Mouse (Mus musculus): Measurements from ENCODE around the gene Gsdma3. TPM values are rescaled to one million over a fixed set of nuclear protein-coding genes. Genes with fewer than 3 reads are reported as not detected.
"Not testable (repeated sequence)": the region's sequence is repeated elsewhere in the genome, so short reads cannot be mapped to it uniquely, and the experiment has no call there.

Gene Gsdma3
- polyA plus RNA-seq, 1 experiment from 2014 or later: not detected

DNA sequence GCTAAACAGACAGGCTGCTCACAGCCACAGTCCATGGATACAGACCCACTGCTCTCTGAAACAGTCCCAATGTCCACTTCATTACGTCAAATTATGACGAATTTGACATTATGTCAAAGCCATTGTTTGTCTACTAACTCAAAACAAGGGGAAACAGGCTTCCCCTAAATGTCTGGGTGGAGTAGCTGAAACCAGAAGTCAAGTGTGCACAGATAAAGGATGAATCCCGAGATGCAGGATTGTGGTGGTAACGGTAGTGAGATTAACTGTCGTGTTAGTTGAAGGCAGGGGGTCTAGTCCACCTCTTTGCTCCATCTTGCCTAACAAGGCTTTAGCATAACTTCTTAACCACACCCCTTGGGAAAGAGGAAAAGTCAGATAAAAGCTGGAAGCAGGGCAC lies 46.3 kb downstream of the Gsdma3 start:
- Histone ChIP-seq H3K4me3 (no peak overlapping the region), H3K4me2 (no peak overlapping the region), H3K27ac (replicated peaks) (no peak overlapping the region), H3K9me3 (no peaks in the 10 kb centered on the region), H3K36me3 (no peaks in the 10 kb centered on the region), H3K27me3 (0 out of 2 replicates have a peak, but pooled peaks cover 2% of the 10 kb centered on the region), H3K4me1 (replicated peaks) (no peaks in the 10 kb centered on the region), H3K9ac (no peak overlapping the region)
- 88% methylated on average over 5 of the region's 5 CpGs for WGBS
- no peak for ATAC-seq (ENCODE audit: low FRiP score, low read depth)

DNA sequence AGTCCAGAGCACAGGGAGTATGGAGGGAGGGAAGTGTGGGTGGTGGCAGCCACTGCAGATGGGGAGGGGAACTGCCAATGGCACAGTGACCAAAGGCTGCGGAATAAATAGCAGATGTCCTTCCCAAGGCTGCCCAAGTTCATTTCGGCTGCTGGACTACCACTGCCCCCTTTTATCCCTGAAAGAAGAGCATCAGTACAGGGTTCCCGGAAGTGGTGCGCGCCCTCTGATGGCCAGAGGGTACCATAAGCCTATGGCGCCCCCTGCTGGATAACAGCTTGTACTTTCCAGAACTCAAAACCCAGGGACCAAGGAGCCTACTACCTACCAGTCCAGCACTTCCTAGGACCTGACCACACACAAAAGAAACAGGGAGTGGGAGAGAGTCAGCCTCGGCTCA lies 47.0 kb downstream of the Gsdma3 start:
- peak; percentile 38; the same call in 1 of the 2 replicates for ATAC-seq (ENCODE audit: low FRiP score, low read depth)
- not testable (repeated sequence) for H3K27ac ChIP-seq (replicated peaks); H3K36me3 ChIP-seq; H3K9me3 ChIP-seq; H3K4me1 ChIP-seq (replicated peaks); H3K27me3 ChIP-seq; H3K4me3 ChIP-seq; H3K9ac ChIP-seq
- H3K4me2 ChIP-seq: peak overlapping the region; percentile 32
- WGBS: 7% methylated on average over 7 of the region's 7 CpGs

DNA sequence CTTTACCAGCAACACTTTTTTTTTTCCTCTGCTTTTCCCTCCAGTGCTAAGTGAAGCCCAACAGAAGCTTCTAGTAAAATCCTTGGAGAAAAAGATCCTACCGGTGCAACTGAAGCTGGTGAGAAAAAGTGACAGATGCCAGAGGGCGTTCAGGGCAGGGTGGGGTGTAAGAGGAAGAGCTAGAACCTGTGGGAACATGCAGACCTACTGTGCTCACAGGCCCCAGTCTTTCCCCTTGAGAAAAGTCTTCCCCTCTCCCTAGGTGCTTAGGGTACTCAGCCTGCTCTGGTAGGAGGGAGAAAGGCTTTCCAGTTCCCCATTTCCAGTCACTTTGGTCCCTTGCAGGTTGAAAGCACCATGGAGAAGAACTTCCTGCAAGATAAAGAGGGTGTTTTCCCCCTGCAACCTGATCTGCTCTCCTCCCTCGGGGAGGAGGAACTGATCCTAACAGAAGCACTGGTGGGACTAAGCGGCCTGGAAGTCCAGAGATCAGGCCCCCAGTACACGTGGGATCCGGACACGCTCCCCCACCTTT lies 49.7 kb downstream of the Gsdma3 start:
- WGBS: 45% methylated on average over 7 of the region's 7 CpGs
- Histone ChIP-seq H3K27me3 (no peaks in the 10 kb centered on the region), H3K9me3 (no peaks in the 10 kb centered on the region), H3K36me3 (no peaks in the 10 kb centered on the region), H3K4me3 (no peak overlapping the region), H3K4me2 (no peak overlapping the region), H3K27ac (replicated peaks) (no peak overlapping the region), H3K9ac (no peak overlapping the region), H3K4me1 (replicated peaks) (no peaks in the 10 kb centered on the region)
- ATAC-seq (ENCODE audit: low FRiP score, low read depth): no peak

DNA sequence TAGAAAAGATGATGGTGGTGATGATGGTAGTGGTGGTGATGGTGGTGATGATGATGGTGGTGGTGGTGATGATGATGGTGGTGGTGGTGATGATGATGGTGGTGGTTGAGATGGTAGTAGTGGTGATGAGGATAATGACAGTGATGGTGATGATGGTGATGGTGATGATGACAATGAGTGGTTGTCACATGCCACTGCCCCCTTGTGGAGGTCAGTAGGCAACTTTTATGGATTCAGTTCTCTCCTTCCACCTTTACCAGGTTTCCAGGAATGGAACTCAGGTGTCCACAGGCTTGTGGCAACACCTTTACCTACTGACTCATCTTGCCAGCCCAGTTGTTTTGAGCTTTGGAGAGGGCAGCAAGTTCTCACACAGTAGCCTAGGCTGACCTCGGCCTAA lies 53.9 kb downstream of the Gsdma3 start:
- Histone ChIP-seq H3K27ac (replicated peaks) (no peak overlapping the region), H3K9me3 (no peaks in the 10 kb centered on the region), H3K4me3 (no peak overlapping the region), H3K4me2 (no peak overlapping the region), H3K9ac (no peak overlapping the region), H3K36me3 (no peaks in the 10 kb centered on the region), H3K4me1 (replicated peaks) (peaks cover 17% of the 10 kb centered on the region), H3K27me3 (no peaks in the 10 kb centered on the region)
- ATAC-seq (ENCODE audit: low FRiP score, low read depth): no peak
- 89% methylated on average over 1 of the region's 1 CpGs for WGBS

DNA sequence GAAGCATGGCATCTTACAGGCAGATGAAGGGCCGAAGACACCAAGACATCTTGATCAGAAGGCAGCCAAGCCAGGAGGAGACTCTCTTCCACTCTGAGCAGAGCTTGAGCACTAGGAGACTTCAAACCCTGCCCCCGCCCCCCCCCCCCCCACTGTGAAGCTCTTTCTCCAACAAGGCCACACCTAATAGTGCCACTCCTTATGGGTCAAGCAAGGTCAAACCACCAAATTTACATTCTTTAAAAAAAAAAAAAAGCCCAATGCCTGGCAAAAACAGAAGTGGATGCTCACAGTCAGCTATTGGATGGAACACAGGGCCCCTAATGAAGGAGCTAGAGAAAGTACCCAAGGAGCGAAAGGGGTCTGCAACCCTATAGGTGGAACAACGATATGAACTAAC lies 54.4 kb downstream of the Gsdma3 start:
- not testable (repeated sequence) for H3K36me3 ChIP-seq; H3K9me3 ChIP-seq; H3K4me2 ChIP-seq; H3K27ac ChIP-seq (replicated peaks); H3K4me3 ChIP-seq; H3K27me3 ChIP-seq; H3K9ac ChIP-seq; ATAC-seq (ENCODE audit: low FRiP score, low read depth)
- peaks cover 17% of the 10 kb centered on the region for H3K4me1 ChIP-seq (replicated peaks)
- 85% methylated on average over 4 of the region's 4 CpGs for WGBS

DNA sequence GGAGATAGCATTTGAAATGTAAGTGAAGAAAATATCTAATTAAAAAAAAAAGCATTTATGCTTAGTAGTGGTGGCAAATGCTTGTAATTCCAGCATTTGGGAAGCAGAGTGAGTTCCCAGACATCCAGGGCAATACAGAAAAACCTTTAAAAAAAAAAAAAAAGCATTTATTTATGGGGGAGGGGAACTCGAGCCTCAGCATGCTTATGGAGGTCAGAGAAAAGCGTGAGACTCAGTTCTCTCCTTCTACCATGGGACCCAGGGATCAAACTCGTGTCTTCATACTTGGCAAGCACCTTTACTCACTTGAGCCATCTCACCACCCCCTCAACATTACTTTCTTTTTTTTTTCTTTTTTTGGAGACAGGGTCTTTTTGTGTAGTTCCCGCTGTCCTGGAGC lies 55.0 kb downstream of the Gsdma3 start:
- Histone ChIP-seq H3K4me2 (peak overlapping the region; percentile 83; the same call in 1 of the 2 replicates), H3K4me1 (replicated peaks) (peaks cover 17% of the 10 kb centered on the region), H3K4me3 (no peak overlapping the region), H3K36me3 (peaks cover 9% of the 10 kb centered on the region), H3K9ac (no peak overlapping the region), H3K27ac (replicated peaks) (no peak overlapping the region), H3K27me3 (no peaks in the 10 kb centered on the region), H3K9me3 (no peaks in the 10 kb centered on the region)
- WGBS: 90% methylated on average over 4 of the region's 4 CpGs
- ATAC-seq (ENCODE audit: low FRiP score, low read depth): no peak

DNA sequence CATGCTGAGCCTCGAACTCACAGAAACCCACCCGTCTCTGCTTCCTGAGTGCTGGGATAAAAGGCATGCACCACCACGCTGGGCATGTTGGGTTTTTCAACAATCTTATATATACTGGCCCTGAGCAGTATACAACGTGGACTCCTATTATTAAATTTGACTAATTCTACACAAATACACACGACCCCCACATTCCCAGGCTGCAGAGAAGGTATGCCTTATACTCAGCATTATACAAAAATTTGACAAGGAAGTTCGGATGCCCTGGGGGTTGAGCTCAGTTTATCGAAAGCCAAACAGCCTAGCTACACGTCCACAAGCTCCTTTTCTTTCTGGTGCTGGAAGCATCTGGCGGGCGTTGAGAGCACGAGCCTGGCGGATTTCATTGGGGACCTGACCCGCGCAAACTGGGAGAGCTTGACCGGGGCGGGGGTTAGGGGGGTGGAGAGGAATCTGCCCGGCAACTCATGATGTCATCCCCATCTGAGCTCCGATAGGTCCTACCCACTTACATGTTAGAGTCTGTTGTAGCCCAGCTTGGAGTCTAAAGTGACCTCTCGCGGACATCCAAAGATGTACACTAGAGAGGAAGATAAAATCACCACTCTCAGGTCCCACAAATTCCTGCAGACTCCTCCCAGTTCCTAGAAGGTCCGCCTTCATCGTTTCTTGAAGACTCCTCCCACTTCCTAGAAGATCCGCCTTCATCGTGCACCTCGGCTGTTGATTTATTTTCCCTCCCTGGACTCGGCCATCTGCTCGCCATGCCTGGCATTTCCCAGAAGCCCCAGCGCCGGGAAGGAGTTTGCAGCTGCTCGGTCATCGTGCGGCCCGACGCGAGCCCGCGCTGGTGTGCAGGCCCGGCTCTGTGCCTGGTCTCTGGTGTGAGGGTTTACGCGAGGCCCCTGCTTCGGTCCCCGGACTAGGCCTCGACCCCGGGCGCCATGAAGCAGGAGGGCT lies 55.9 kb downstream of the Gsdma3 start, which contains the start of gene Psmd3:
Psmd3 (plus strand) TSS at position 769 of the 960 bp plus-strand sequence.
- Histone ChIP-seq H3K27ac (replicated peaks) (peak within 1 kb of the TSS; percentile 82), H3K9ac (peak within 1 kb of the TSS; percentile 94), H3K36me3 (peaks cover 18% of the 10 kb centered on the region), H3K4me3 (peak within 1 kb of the TSS; percentile 76), H3K9me3 (no peaks in the 10 kb centered on the region), H3K4me2 (peak within 1 kb of the TSS; percentile 83), H3K4me1 (replicated peaks) (peaks cover 17% of the 10 kb centered on the region), H3K27me3 (no peaks in the 10 kb centered on the region)
- peak; percentile 97 for ATAC-seq (ENCODE audit: low FRiP score, low read depth)
- whole genome bisulfite sequencing: 4% methylated on average over 45 of the region's 45 CpGs

DNA sequence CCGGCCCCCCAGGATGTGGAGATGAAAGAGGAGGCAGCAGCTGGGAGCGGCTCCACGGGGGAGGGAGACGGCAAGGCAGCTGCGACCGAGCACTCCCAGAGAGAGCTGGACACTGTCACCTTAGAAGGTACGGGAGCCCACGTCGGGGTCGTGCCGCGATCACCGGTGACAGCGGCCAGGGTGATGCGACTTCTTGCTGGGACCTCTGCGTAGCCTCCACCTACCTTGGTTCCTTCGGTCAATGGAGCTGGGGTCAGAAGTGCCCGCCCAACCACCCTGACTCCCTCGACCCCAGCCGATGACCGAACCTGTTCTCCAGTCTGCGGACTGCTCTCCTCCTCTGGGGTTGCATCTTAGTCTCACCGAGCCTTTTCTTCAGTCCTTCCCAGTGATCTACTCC lies 56.7 kb downstream of the Gsdma3 start:
- Histone ChIP-seq H3K4me3 (peak overlapping the region; percentile 76), H3K9me3 (no peaks in the 10 kb centered on the region), H3K27me3 (no peaks in the 10 kb centered on the region), H3K36me3 (peaks cover 25% of the 10 kb centered on the region), H3K27ac (replicated peaks) (peak overlapping the region; percentile 77), H3K4me1 (replicated peaks) (peaks cover 17% of the 10 kb centered on the region), H3K4me2 (peak overlapping the region; percentile 83), H3K9ac (peak overlapping the region; percentile 94)
- WGBS: 0% methylated on average over 23 of the region's 23 CpGs
- ATAC-seq (ENCODE audit: low FRiP score, low read depth): peak; percentile 13; the same call in 1 of the 2 replicates

DNA sequence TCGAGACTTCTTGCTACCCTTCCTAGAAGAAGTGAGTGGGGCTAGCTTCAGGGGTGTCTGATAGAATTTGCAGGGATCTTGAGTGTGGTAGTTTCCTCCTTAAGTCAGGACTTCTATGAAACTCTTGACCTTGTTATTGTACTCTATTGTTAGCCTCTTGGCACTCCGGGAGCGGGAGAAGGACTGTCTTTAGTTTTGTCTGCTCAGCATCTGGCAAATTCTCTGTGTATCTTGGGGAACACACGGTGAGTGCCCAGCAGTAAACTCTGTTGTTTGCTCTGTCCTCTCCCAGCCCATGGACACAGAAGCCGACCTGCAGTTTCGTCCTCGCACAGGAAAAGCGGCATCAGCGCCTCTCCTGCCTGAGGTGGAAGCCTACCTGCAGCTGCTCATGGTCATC lies 59.5 kb downstream of the Gsdma3 start:
- Histone ChIP-seq H3K4me1 (replicated peaks) (peaks cover 17% of the 10 kb centered on the region), H3K4me2 (no peak overlapping the region), H3K4me3 (no peak overlapping the region), H3K27me3 (no peaks in the 10 kb centered on the region), H3K9me3 (no peaks in the 10 kb centered on the region), H3K27ac (replicated peaks) (no peak overlapping the region), H3K9ac (no peak overlapping the region), H3K36me3 (peaks cover 48% of the 10 kb centered on the region)
- no peak for ATAC-seq (ENCODE audit: low FRiP score, low read depth)
- WGBS: 91% methylated on average over 9 of the region's 9 CpGs

DNA sequence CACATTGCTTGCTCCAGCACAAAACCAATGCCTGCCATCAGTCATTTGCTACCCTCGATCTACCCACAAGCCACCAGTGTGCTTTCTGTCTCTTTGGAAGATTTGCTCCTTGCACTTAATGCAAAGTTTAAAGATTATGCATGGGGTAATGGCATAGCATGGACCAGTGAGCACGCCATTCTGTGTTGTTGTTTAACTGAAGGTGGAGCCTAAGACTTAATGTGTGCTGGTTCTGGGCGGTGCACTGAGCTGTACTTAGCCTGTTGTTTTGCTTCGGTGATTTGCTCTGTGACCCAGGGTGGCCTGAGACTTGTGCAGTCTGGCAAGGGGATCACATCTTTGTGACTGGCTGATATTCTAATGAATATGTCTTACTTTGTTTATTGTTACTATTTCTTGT lies 60.8 kb downstream of the Gsdma3 start:
- peaks cover 61% of the 10 kb centered on the region for H3K36me3 ChIP-seq
- peaks cover 13% of the 10 kb centered on the region for H3K4me1 ChIP-seq (replicated peaks)
- H3K4me3 ChIP-seq: no peak overlapping the region
- no peaks in the 10 kb centered on the region for H3K9me3 ChIP-seq
- no peak overlapping the region for H3K27ac ChIP-seq (replicated peaks)
- WGBS: 94% methylated on average over 4 of the region's 4 CpGs
- ATAC-seq (ENCODE audit: low FRiP score, low read depth): no peak
- H3K4me2 ChIP-seq: no peak overlapping the region
- no peak overlapping the region for H3K9ac ChIP-seq
- H3K27me3 ChIP-seq: no peaks in the 10 kb centered on the region

Measured in hindbrain, embryonic 15.5 days (tissue).